Mouse (Mus musculus): ENCODE data around the gene Bcl2a1b. TPM values are rescaled to one million over a fixed set of nuclear protein-coding genes. Genes with fewer than 3 reads are reported as not detected.
"Not testable (repeated sequence)": the region's sequence is repeated elsewhere in the genome, so short reads cannot be mapped to it uniquely, and the experiment has no call there.

Bcl2a1b gene
- polyA plus RNA-seq, 1 experiment from 2014 or later: 1.5 TPM

DNA sequence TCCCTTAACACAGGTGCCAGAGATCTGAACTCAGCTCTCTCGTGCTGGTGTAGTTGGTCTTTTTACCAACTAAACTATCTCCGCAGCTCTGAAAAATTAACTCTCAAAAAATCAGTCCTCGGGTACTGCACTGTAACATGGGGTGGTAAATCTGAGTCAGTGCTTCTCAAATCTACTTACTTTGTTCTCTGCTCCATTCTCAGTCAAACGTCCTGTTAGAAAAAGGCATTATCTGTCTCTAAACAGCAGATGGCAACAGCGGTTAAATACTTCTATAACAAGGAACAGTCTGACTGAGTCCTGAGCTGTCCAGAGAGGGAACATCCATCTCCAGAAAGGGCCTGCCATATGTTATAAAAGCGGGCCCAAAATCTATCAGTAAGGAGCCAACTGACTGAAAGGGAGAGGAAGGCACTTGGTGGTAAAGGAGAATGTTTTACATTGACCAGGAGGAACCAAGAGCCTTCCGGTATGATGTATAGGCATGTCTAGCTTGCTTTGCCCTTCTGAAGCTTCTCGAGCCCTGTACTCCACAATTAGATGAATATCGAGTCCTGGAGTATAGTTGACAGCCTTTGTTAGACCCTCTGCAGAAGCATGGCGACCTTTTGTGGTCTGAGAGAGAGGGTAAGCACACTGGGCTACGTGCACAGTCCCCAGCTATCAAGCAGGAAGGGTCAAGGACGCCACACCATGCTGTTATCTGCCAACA is 11.5 kb downstream of the Bcl2a1b start, which contains the start of gene Mthfs:
TSS of gene Mthfs (plus strand) at position 324 of the 712 bp plus-strand sequence.
- not testable (repeated sequence) for H3K27ac ChIP-seq (ENCODE audit: low read length); H3K9ac ChIP-seq (ENCODE audit: low read depth, low read length); H3K27me3 ChIP-seq (ENCODE audit: control insufficient read depth, insufficient read depth, low read depth, low read length); H3K4me1 ChIP-seq (ENCODE audit: control insufficient read depth, low read depth, low read length); H3K36me3 ChIP-seq (ENCODE audit: control insufficient read depth, insufficient read depth); H3K9me3 ChIP-seq (replicated peaks; ENCODE audit: control insufficient read depth, low read length)
- 0 out of 2 replicates have a peak, but pooled peaks have one; percentile 22 for ATAC-seq (ENCODE audit: low read depth)
- WGBS (ENCODE audit: insufficient replicate concordance): 26% methylated on average over 9 of the region's 12 CpGs
- peak within 1 kb of the TSS; percentile 41 for H3K4me2 ChIP-seq (ENCODE audit: low read depth, low read length)
- H3K4me3 ChIP-seq (ENCODE audit: low read depth, low read length): peak within 1 kb of the TSS; percentile 44

DNA sequence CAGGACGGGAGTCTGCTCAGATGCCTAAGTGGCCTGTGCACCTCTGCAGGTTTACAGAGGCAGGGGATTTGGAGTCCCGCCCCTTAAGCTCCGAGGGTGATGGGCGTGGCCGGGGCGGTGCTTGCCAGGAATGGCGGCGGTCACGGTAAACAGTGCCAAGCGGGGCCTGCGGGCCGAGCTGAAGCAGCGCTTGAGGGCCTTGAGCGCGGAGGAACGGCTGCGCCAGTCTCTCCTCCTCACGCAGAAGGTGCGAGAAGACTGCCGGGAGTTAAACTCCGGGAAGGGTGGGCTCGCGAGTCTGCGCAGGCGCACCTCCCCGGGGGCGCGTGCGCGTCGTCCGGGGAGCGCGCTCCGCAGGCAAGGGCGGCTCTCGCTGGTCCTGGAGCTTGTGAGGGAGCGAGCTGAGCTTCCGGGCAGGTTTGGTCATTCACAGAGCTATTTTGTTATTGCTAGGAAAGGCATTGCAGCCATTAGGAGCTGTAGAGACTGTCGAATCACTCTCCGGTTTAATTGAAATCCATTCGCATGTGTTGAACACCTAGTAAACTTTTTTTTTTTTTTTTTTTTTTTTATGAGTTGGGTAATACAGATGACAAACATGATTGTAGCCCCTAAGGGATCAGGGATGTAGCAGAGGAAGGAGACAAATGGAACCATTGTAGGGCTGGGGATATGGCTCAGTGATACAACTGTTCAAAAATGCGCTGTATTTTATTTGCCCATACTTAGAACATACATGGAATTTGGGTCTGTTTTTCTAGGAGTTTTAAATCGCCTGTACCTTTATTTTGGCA is 12.3 kb downstream of the Bcl2a1b start:
- Histone ChIP-seq H3K4me3 (ENCODE audit: low read depth, low read length) (peak overlapping the region; percentile 44), H3K4me2 (ENCODE audit: low read depth, low read length) (peak overlapping the region; percentile 41)
- WGBS (ENCODE audit: insufficient replicate concordance): 2% methylated on average over 19 of the region's 44 CpGs
- H3K36me3 ChIP-seq (ENCODE audit: control insufficient read depth, insufficient read depth); H3K9me3 ChIP-seq (replicated peaks; ENCODE audit: control insufficient read depth, low read length); H3K27ac ChIP-seq (ENCODE audit: low read length); H3K27me3 ChIP-seq (ENCODE audit: control insufficient read depth, insufficient read depth, low read depth, low read length); H3K9ac ChIP-seq (ENCODE audit: low read depth, low read length); H3K4me1 ChIP-seq (ENCODE audit: control insufficient read depth, low read depth, low read length): not testable (repeated sequence)
- peak; percentile 91 for ATAC-seq (ENCODE audit: low read depth)

DNA sequence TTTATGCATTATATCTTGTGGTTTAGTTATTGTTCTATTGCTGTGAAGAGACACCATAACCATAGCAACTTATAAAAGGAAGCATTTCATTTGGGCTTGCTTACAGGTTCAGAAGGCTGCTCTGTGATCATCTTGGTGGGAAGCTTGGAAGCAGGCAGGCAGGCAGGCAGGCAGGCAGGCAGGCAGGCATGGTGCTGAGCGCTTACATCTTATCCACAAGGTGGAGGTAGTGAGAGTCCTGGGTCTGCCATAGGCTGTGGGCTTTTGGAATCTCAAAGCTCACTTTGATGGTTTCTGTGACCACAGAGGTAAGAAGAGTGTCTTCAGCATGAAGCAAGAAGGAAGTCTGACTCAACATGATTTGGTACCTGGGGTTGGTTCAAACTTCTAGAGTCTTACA is 13.4 kb downstream of the Bcl2a1b start:
- not testable (repeated sequence) for H3K4me3 ChIP-seq (ENCODE audit: low read depth, low read length); H3K27ac ChIP-seq (ENCODE audit: low read length); H3K9ac ChIP-seq (ENCODE audit: low read depth, low read length); ATAC-seq (ENCODE audit: low read depth); H3K27me3 ChIP-seq (ENCODE audit: control insufficient read depth, insufficient read depth, low read depth, low read length); H3K36me3 ChIP-seq (ENCODE audit: control insufficient read depth, insufficient read depth); H3K9me3 ChIP-seq (replicated peaks; ENCODE audit: control insufficient read depth, low read length); H3K4me2 ChIP-seq (ENCODE audit: low read depth, low read length); H3K4me1 ChIP-seq (ENCODE audit: control insufficient read depth, low read depth, low read length)
- WGBS (ENCODE audit: insufficient replicate concordance): 17% methylated on average over 1 of the region's 1 CpGs

DNA sequence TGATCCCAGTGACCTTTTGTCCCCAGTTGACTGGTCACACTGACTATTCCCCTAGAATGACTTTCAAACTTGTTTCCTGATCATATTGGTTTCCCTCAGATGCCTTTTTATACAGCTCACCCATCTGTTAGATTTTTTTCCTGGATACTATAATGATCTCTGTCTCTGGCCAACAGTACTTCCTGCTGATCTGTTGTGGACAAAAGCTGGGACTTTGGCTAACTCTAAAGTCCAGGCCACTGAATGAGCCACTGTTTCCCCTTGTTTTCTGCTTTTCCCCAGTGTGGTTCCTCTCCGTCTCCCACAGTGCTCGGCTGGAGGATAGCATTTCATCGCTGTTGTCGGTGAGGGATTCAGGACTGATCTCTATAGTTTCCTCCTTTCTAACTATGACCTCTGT is 19.2 kb downstream of the Bcl2a1b start:
- not testable (repeated sequence) for H3K4me1 ChIP-seq (ENCODE audit: control insufficient read depth, low read depth, low read length); H3K27ac ChIP-seq (ENCODE audit: low read length); H3K4me2 ChIP-seq (ENCODE audit: low read depth, low read length); H3K4me3 ChIP-seq (ENCODE audit: low read depth, low read length); H3K9ac ChIP-seq (ENCODE audit: low read depth, low read length); H3K9me3 ChIP-seq (replicated peaks; ENCODE audit: control insufficient read depth, low read length); H3K36me3 ChIP-seq (ENCODE audit: control insufficient read depth, insufficient read depth); ATAC-seq (ENCODE audit: low read depth); H3K27me3 ChIP-seq (ENCODE audit: control insufficient read depth, insufficient read depth, low read depth, low read length)
- 70% methylated on average over 4 of the region's 4 CpGs for WGBS (ENCODE audit: insufficient replicate concordance)

DNA sequence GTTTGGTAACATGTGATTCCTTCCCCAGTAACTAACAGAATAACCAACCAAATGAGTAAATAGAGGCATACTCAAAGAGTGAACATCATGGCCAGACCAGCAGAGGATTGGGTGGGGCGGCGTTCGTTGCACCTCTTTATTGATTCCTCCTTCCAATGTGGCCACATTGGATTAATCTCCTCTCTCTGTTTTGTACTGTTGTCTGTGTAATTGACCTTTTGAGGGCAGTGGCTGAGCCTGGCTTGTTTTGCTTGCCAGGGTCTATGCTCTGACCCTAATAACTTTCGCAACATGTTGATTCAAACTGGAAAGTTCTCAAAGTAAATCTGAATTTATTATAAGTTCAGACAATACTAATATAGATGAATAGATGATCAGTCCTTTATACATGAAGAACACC is 20.7 kb downstream of the Bcl2a1b start:
- not testable (repeated sequence) for H3K9ac ChIP-seq (ENCODE audit: low read depth, low read length); H3K27ac ChIP-seq (ENCODE audit: low read length); H3K4me2 ChIP-seq (ENCODE audit: low read depth, low read length); H3K4me1 ChIP-seq (ENCODE audit: control insufficient read depth, low read depth, low read length); H3K4me3 ChIP-seq (ENCODE audit: low read depth, low read length); H3K27me3 ChIP-seq (ENCODE audit: control insufficient read depth, insufficient read depth, low read depth, low read length); H3K36me3 ChIP-seq (ENCODE audit: control insufficient read depth, insufficient read depth); H3K9me3 ChIP-seq (replicated peaks; ENCODE audit: control insufficient read depth, low read length)
- ATAC-seq (ENCODE audit: low read depth): peak; percentile 66
- WGBS (ENCODE audit: insufficient replicate concordance): 83% methylated on average over 3 of the region's 4 CpGs

DNA sequence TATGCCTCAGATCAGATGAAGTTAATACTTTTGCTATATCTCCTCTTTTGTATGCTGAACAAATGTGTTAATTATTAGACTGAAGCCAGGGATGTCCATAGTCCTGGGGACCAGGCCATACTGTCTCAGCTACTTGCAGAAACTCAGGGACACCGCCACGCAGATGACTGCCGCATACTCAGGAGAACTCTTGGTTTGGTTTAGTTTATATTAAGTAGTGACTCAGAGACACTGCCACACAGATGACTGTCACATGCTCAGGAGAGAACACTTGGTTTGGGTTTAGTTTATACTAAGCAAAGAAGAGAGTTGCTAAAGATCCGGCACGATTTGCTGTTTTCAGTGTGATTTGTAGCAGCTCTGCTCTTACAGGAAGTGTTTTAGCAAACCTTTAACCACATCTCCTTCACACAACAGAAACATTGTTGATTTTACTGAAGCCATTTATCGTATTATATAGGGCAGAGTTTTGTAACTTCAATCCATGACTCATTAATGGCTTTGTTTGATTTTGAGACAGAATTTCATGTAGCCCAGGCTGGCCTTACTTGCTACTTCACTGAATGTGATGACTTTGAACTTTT is 21.8 kb downstream of the Bcl2a1b start:
- H3K4me3 ChIP-seq (ENCODE audit: low read depth, low read length); H3K27ac ChIP-seq (ENCODE audit: low read length); H3K4me1 ChIP-seq (ENCODE audit: control insufficient read depth, low read depth, low read length); H3K9ac ChIP-seq (ENCODE audit: low read depth, low read length); H3K9me3 ChIP-seq (replicated peaks; ENCODE audit: control insufficient read depth, low read length); H3K36me3 ChIP-seq (ENCODE audit: control insufficient read depth, insufficient read depth); H3K27me3 ChIP-seq (ENCODE audit: control insufficient read depth, insufficient read depth, low read depth, low read length); H3K4me2 ChIP-seq (ENCODE audit: low read depth, low read length); ATAC-seq (ENCODE audit: low read depth): not testable (repeated sequence)
- 59% methylated on average over 6 of the region's 6 CpGs for WGBS (ENCODE audit: insufficient replicate concordance)

DNA sequence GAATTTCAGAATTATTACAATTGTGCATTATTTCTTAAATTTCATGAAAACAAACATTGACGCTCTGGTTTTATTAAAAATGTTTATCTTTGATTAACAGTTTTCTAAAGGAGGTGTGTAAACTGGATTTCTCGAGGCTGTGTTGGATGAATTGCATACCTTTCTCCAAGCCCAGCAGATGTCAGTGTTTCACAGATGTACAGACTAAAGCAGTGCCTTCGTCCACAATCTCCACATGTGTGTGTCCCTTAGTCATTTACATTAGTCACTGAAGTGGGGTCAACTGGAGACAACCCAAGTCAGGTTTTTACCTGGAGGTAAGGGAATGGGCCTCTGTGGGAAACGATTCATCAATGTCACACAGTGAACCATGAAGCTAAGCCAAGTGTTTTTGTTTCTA is 27.1 kb downstream of the Bcl2a1b start:
- no peak overlapping the region for H3K4me2 ChIP-seq (ENCODE audit: low read depth, low read length)
- H3K4me3 ChIP-seq (ENCODE audit: low read depth, low read length): no peak overlapping the region
- 53% methylated on average over 4 of the region's 4 CpGs for WGBS (ENCODE audit: insufficient replicate concordance)
- no peaks in the 10 kb centered on the region for H3K36me3 ChIP-seq (ENCODE audit: control insufficient read depth, insufficient read depth)
- no peak for ATAC-seq (ENCODE audit: low read depth)
- no peaks in the 10 kb centered on the region for H3K9me3 ChIP-seq (replicated peaks; ENCODE audit: control insufficient read depth, low read length)
- H3K27ac ChIP-seq (ENCODE audit: low read length): no peak overlapping the region
- H3K27me3 ChIP-seq (ENCODE audit: control insufficient read depth, insufficient read depth, low read depth, low read length): no peaks in the 10 kb centered on the region
- no peaks in the 10 kb centered on the region for H3K4me1 ChIP-seq (ENCODE audit: control insufficient read depth, low read depth, low read length)
- H3K9ac ChIP-seq (ENCODE audit: low read depth, low read length): no peak overlapping the region

DNA sequence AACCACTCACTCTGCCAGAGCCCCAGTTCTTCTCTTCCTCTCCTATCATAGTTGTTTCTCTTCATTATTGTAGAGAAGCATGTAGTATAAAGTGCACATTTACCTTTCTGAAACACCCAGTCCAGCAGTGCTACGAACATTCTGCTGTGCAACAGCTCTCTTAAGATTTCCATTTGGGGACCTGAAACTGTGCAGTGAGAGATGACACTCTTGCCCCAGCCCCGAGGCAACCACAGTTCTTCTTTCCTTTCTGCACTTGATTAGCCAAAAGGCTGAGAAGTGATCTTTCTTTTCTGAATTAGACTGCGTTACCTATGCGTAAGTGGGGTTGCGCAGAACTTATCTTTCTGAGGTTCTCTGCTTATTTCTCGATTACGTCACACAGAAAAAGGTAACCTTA is 29.1 kb downstream of the Bcl2a1b start:
- WGBS (ENCODE audit: insufficient replicate concordance): 64% methylated on average over 7 of the region's 7 CpGs
- Histone ChIP-seq H3K9ac (ENCODE audit: low read depth, low read length) (no peak overlapping the region), H3K4me1 (ENCODE audit: control insufficient read depth, low read depth, low read length) (no peaks in the 10 kb centered on the region), H3K27ac (ENCODE audit: low read length) (no peak overlapping the region), H3K36me3 (ENCODE audit: control insufficient read depth, insufficient read depth) (no peaks in the 10 kb centered on the region), H3K9me3 (replicated peaks; ENCODE audit: control insufficient read depth, low read length) (no peaks in the 10 kb centered on the region), H3K27me3 (ENCODE audit: control insufficient read depth, insufficient read depth, low read depth, low read length) (no peaks in the 10 kb centered on the region), H3K4me2 (ENCODE audit: low read depth, low read length) (no peak overlapping the region), H3K4me3 (ENCODE audit: low read depth, low read length) (no peak overlapping the region)
- no peak for ATAC-seq (ENCODE audit: low read depth)

DNA sequence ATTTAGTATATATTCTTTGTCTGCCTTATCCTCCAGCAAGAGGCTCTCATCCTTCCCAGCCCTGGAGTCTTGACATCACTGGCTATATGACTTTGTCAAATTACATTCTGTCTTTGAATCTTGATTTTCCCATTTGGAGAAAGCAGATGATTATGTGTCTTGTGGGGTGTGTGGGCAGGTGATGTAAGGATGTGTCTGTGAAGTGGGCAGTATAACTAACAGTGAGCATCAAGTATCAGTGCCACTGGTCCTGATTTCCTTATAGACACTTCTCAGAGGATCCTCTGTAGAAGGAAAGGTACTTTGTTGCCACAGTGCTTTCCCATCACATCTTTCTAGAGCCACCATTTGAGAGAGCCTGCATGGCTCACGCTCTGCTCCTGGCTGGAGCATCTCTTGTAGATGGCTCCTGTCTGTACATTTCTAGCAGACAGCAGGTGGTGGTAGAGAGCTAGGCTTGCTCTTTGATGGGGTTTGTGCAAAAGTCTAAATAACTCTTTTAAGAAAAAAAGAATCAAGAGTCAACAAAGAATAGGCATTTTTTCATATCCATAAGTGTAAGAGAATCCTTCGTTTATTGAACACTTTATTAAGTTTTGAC is 32.0 kb downstream of the Bcl2a1b start:
- not testable (repeated sequence) for H3K9ac ChIP-seq (ENCODE audit: low read depth, low read length); H3K4me3 ChIP-seq (ENCODE audit: low read depth, low read length); H3K4me2 ChIP-seq (ENCODE audit: low read depth, low read length); H3K36me3 ChIP-seq (ENCODE audit: control insufficient read depth, insufficient read depth); H3K4me1 ChIP-seq (ENCODE audit: control insufficient read depth, low read depth, low read length); H3K27ac ChIP-seq (ENCODE audit: low read length); H3K9me3 ChIP-seq (replicated peaks; ENCODE audit: control insufficient read depth, low read length); ATAC-seq (ENCODE audit: low read depth); H3K27me3 ChIP-seq (ENCODE audit: control insufficient read depth, insufficient read depth, low read depth, low read length)
- 54% methylated on average over 1 of the region's 2 CpGs for WGBS (ENCODE audit: insufficient replicate concordance)

Data from liver, embryonic 16.5 days (tissue).